Mouse (Mus musculus) liver, adult 2 months (tissue): ENCODE results near the gene Kcnb1.

Experiments used
- CTCF ChIP-seq: fragments of 200-500 bp; IDR thresholded peaks from 2 replicates; pipeline ENCODE4 v1.5.1; 2011; ENCODE audit warnings: low read depth, low read length, control low read depth
- POLR2A ChIP-seq: fragments of 200-500 bp; IDR thresholded peaks from 2 replicates; pipeline ENCODE4 v1.6.1; 2011; ENCODE audit warnings: low read length, control low read depth; ENCODE audit not compliant: insufficient read depth; ENCODE audit errors: extremely low read depth

DNA sequence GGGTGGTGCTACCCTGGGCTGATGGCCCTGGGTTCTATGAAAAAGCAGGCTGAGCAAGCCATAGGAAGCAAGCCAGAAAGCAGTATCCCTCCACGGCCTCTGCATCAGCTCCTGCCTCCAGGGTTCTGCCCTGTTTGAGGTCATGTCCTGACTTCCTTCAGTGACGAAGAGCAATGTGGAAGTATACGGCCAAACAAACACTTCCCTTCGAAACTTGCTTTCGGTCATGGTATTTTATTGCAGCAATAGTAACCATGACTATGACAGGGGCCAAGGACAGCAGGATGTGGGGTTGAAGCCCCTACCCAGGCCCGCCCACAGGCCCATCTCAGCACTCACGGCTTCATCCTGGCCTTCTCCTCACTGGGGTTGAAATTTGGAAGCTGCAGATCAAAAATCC, 35.0 kb upstream of the Kcnb1 start:
- TF ChIP-seq POLR2A (no peak), CTCF (no peak)
